Mouse (Mus musculus) hindlimb bud, embryonic 11.5 days (tissue): Measurements from ENCODE around the gene Rnh1.

Experiments
- DNase-seq: peaks from one replicate; pipeline ENCODE4 v3.0.0-alpha.2; 2012; ENCODE audit warnings: low read depth, low spot score; ENCODE audit errors: extremely low spot score

The Rnh1 gene

DNA sequence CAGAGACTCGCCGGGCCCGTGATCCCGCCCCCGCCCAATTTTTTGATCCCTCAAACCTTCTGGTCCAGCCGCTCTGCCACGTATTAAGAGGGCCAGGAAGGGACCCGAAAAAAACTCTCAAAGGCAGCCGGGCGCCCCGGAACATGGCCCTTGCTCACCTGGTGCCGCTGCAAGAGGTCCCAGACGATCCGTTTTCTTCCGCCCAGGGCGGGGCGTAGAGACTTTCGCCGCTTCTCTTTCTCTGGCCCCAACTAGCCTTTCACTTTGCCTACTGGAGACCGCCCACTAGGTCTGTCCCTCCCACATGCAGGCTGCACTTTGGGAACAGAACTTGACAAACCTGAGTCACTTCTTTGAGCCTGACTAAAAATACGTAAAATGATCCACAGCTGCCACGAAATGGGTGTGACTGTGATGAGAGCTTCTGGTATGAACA lies 4.1 kb downstream of the Rnh1 start:
- no peak for DNase-seq

- DNase-seq = no peak
Observed at GRCm38 (mm10) chr7:141167901-141168517, 4.6 kb downstream of the Rnh1 start.

DNA sequence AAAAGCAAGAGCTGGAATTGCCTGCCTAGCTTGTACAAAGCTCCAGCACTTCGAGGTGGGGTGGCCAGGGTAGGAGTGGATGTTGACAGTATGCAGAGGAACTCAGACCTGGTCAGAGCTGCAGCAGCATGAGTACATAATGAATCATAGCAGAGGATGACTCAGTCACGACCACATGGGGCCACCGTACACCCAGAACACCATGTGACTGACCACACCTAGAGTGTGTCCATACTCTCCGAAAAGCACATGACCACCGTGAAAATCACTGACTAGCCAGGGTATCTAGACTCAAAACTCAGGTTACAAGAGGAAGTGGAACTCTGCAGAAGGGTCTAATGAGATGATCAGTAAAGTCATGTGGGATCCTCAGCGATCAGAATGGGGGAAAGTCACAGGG lies 7.8 kb downstream of the Rnh1 start:
- DNase-seq = no peak

DNA sequence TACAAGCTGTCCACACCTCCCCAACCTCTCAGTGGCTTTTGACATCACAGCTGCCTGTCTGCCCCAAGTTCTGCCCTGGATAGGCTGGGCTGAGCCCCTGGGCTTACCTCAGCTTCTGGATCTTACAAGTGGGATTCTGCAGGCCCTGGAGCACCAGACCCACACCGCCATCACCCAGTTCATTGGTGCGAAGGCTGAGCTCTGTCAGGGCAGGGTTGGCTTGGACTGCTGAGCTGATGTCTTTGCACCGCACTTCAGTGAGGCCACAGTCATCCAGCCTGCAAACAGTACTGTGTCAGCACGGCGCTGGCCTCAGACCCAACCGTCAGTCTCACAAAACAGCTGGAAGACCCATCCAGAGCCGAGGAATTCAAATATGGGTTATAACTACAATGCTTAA lies 8.3 kb downstream of the Rnh1 start:
- DNase-seq = no peak

GRCm38 (mm10) chr7:141155362-141155761 lies 17.3 kb downstream of the Rnh1 start:
- no peak for DNase-seq

GRCm38 (mm10) chr7:141148639-141149038 lies 24.0 kb downstream of the Rnh1 start:
- no peak for DNase-seq

GRCm38 (mm10) chr7:141147044-141147443 lies 25.6 kb downstream of the Rnh1 start:
- DNase-seq = no peak

- no peak for DNase-seq
Observed at GRCm38 (mm10) chr7:141146043-141146595, 26.5 kb downstream of the Rnh1 start.

- DNase-seq = no peak
Observed at GRCm38 (mm10) chr7:141145403-141145802, 27.3 kb downstream of the Rnh1 start.

DNA sequence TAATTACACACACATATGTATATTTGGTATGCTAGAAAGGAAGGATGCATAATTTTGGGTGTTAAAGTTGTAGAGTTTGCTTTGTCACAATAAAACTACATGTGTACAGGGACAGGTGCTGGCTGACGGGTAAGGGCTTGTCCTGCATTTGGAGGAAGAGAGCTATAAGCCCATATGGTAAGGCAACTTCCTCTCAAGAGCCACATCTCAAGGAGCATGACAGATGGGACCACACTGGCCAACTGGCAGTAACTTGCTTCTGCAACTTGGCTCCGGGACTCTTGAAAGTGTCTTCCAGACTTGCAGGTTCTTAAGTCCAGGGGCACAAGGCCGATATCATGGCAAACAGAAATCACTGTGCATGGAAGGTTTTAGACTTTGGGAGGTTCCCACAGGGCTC lies 28.0 kb downstream of the Rnh1 start:
- DNase-seq = no peak

- DNase-seq = no peak
Observed at GRCm38 (mm10) chr7:141143861-141144260, 28.8 kb downstream of the Rnh1 start.

- DNase-seq = no peak
Observed at GRCm38 (mm10) chr7:141143112-141143511, 29.5 kb downstream of the Rnh1 start.

GRCm38 (mm10) chr7:141141326-141141725 lies 31.3 kb downstream of the Rnh1 start:
- DNase-seq = no peak

- DNase-seq = no peak
Observed at GRCm38 (mm10) chr7:141131904-141132755, 40.5 kb downstream of the Rnh1 start.

DNA sequence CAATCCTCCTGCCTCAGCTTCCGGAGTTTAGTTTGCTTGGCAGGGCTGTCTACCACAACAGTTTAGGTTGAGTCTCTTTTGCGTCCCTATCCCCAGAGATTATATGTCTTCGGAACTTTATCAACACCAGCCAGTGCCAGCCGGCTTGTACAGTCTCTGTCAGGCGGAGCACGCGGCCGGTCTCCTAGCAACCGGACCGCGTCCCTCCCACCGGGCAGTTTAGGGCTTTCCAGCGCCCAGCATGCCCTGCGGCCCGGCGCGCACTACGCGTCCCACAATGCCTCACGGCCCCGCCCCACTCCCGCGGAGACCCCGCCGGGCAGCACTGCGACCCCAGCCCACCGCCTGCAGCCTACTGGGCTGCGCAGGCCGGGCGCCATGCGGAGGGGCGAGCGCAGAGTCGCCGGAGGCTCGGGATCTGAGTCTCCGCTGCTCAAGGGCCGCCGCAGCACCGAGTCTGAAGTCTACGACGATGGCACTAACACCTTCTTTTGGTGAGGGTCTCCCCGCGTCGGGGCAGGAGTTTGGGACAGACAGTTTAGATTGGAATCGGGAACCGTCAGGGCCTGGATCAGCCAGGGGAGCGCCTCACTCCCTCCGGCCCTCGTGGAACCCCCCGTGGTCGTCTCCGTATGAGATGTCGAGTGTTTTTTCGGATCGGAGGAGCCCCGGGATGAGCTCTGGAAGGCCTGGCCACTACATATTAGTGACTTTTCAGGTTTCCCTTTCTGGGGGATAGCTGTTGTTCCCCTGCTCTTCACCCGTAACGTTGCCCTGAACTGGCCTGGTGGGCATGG lies 41.4 kb downstream of the Rnh1 start:
- DNase-seq = peak; percentile 58

DNA sequence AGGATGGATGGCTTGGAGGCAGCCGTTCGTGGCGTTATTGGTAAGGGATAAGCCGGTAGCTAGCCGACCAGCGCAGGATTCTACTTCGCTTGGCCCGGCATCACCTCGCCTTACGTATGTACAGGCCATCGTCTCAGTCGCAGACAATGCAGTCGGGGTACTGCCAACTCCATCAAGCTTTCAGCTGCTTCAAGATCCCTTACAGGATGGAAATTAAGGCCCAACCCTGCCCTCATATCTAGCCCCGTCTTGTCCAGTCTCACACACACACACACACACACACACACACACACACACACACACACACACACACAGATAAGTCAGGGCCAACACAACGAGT lies 49.2 kb downstream of the Rnh1 start:
- DNase-seq = no peak

GRCm38 (mm10) chr7:141122689-141123516 lies 49.8 kb downstream of the Rnh1 start:
- DNase-seq = peak; percentile 92

- no peak for DNase-seq
Observed at GRCm38 (mm10) chr7:141122245-141122644, 50.4 kb downstream of the Rnh1 start, which contains the start of gene Ptdss2. TSS of gene Ptdss2 (plus strand) at chr7:141122382.

DNA sequence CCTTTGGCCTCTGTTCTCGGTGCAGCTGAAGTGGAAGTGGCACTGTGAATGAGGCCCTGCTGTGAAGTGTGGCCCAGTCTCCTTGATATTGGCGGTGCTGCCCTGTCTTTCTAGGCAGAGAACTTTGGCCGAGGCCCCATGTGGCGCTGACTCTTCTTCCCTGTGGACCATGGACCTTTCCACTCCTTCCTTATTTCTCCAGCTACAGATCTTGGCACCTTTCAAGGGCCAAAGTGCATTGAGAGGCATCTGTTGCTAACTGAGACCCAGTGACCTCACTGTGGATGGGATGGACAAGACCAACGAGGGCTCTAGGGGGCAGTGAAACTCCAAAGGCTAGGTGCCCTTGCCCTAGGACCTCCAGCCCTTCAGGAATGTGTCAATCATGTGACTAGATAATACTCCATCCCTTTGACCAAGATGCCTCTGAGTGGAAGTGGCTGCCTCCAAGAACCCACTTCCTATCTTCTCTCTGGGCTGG lies 51.6 kb downstream of the Rnh1 start:
- no peak for DNase-seq

- no peak for DNase-seq
Observed at GRCm38 (mm10) chr7:141120605-141121004, 52.1 kb downstream of the Rnh1 start.
